Mouse (Mus musculus): ENCODE results near the gene Ddb2. TPM values are rescaled to one million over a fixed set of nuclear protein-coding genes. Genes with fewer than 3 reads are reported as not detected.
"Not testable (repeated sequence)": the region's sequence is repeated elsewhere in the genome, so short reads cannot be mapped to it uniquely, and the experiment has no call there.

The Ddb2 gene
- polyA plus RNA-seq, 1 experiment from 2014 or later = 17.5 TPM

- H3K27me3 ChIP-seq = peaks cover 5% of the 10 kb centered on the region; the same call in 1 of the 2 replicates
- H3K9me3 ChIP-seq = no peaks in the 10 kb centered on the region
- no peak overlapping the region for H3K4me3 ChIP-seq
- H3K4me1 ChIP-seq = peaks cover 24% of the 10 kb centered on the region
- no peak overlapping the region for H3K9ac ChIP-seq
- H3K36me3 ChIP-seq = no peaks in the 10 kb centered on the region
- 55% methylated on average over 4 of the region's 4 CpGs for WGBS
- ATAC-seq (ENCODE audit: insufficient number of reproducible peaks, insufficient read depth, low FRiP score, low TSS enrichment) = no peak
- H3K27ac ChIP-seq = no peak overlapping the region
- no peak overlapping the region for H3K4me2 ChIP-seq (replicated peaks)
Observed at GRCm38 (mm10) chr2:91252512-91252911, 15.7 kb upstream of the Ddb2 start.

GRCm38 (mm10) chr2:91252001-91252400 lies 15.2 kb upstream of the Ddb2 start:
- 67% methylated on average over 4 of the region's 4 CpGs for WGBS
- Histone ChIP-seq H3K4me2 (replicated peaks) (no peak overlapping the region), H3K27me3 (peaks cover 5% of the 10 kb centered on the region; the same call in 1 of the 2 replicates), H3K4me1 (peaks cover 24% of the 10 kb centered on the region), H3K4me3 (no peak overlapping the region), H3K36me3 (no peaks in the 10 kb centered on the region), H3K9me3 (no peaks in the 10 kb centered on the region), H3K9ac (no peak overlapping the region), H3K27ac (no peak overlapping the region)
- no peak for ATAC-seq (ENCODE audit: insufficient number of reproducible peaks, insufficient read depth, low FRiP score, low TSS enrichment)

GRCm38 (mm10) chr2:91248366-91248765 lies 11.6 kb upstream of the Ddb2 start:
- Histone ChIP-seq H3K27ac (no peak overlapping the region), H3K9me3 (no peaks in the 10 kb centered on the region), H3K36me3 (no peaks in the 10 kb centered on the region), H3K9ac (no peak overlapping the region), H3K4me2 (replicated peaks) (no peak overlapping the region), H3K27me3 (no peaks in the 10 kb centered on the region), H3K4me1 (0 out of 2 replicates have a peak, but pooled peaks cover 3% of the 10 kb centered on the region), H3K4me3 (no peak overlapping the region)
- WGBS = 87% methylated on average over 4 of the region's 4 CpGs
- ATAC-seq (ENCODE audit: insufficient number of reproducible peaks, insufficient read depth, low FRiP score, low TSS enrichment) = no peak

GRCm38 (mm10) chr2:91244557-91245228 lies 7.9 kb upstream of the Ddb2 start:
- H3K4me1 ChIP-seq = 0 out of 2 replicates have a peak, but pooled peaks cover 4% of the 10 kb centered on the region
- H3K36me3 ChIP-seq = no peaks in the 10 kb centered on the region
- ATAC-seq (ENCODE audit: insufficient number of reproducible peaks, insufficient read depth, low FRiP score, low TSS enrichment) = no peak
- H3K4me3 ChIP-seq = no peak overlapping the region
- H3K4me2 ChIP-seq (replicated peaks) = no peak overlapping the region
- H3K27ac ChIP-seq = no peak overlapping the region
- H3K27me3 ChIP-seq = no peaks in the 10 kb centered on the region
- H3K9me3 ChIP-seq = no peaks in the 10 kb centered on the region
- WGBS = 79% methylated on average over 5 of the region's 5 CpGs
- H3K9ac ChIP-seq = no peak overlapping the region

- Histone ChIP-seq H3K4me2 (replicated peaks) (no peak overlapping the region), H3K9ac (no peak overlapping the region), H3K9me3 (no peaks in the 10 kb centered on the region), H3K36me3 (no peaks in the 10 kb centered on the region), H3K27ac (no peak overlapping the region; the same call in 1 of the 2 replicates), H3K4me3 (no peak overlapping the region), H3K4me1 (0 out of 2 replicates have a peak, but pooled peaks cover 4% of the 10 kb centered on the region), H3K27me3 (no peaks in the 10 kb centered on the region)
- ATAC-seq (ENCODE audit: insufficient number of reproducible peaks, insufficient read depth, low FRiP score, low TSS enrichment) = no peak
- WGBS = 59% methylated on average over 3 of the region's 3 CpGs
Observed at GRCm38 (mm10) chr2:91243416-91243815, 6.6 kb upstream of the Ddb2 start.

GRCm38 (mm10) chr2:91242547-91242946 lies 5.8 kb upstream of the Ddb2 start:
- H3K4me3 ChIP-seq = no peak overlapping the region
- peaks cover 4% of the 10 kb centered on the region; the same call in 1 of the 2 replicates for H3K4me1 ChIP-seq
- ATAC-seq (ENCODE audit: insufficient number of reproducible peaks, insufficient read depth, low FRiP score, low TSS enrichment) = no peak
- WGBS = 70% methylated on average over 5 of the region's 5 CpGs
- no peaks in the 10 kb centered on the region for H3K27me3 ChIP-seq
- H3K9me3 ChIP-seq = no peaks in the 10 kb centered on the region
- H3K4me2 ChIP-seq (replicated peaks) = no peak overlapping the region
- no peak overlapping the region for H3K27ac ChIP-seq
- H3K36me3 ChIP-seq = no peaks in the 10 kb centered on the region
- H3K9ac ChIP-seq = no peak overlapping the region

- peak; percentile 50 for ATAC-seq (ENCODE audit: insufficient number of reproducible peaks, insufficient read depth, low FRiP score, low TSS enrichment)
- H3K4me3 ChIP-seq = peak overlapping the region; percentile 63
- H3K4me2 ChIP-seq (replicated peaks) = peak overlapping the region; percentile 76
- peak overlapping the region; percentile 60; the same call in 1 of the 2 replicates for H3K9ac ChIP-seq
- H3K9me3 ChIP-seq, H3K36me3 ChIP-seq, H3K27me3 ChIP-seq, H3K4me1 ChIP-seq: not testable (repeated sequence)
- peak overlapping the region; percentile 84 for H3K27ac ChIP-seq
- 20% methylated on average over 4 of the region's 4 CpGs for WGBS
Observed at GRCm38 (mm10) chr2:91237511-91238080, 814 bp upstream of the Ddb2 start.

GRCm38 (mm10) chr2:91229735-91230134 lies 7.0 kb downstream of the Ddb2 start:
- Histone ChIP-seq H3K27ac (no peak overlapping the region), H3K4me3 (no peak overlapping the region), H3K27me3 (no peaks in the 10 kb centered on the region), H3K9me3 (no peaks in the 10 kb centered on the region), H3K9ac (no peak overlapping the region), H3K4me2 (replicated peaks) (no peak overlapping the region), H3K4me1 (no peaks in the 10 kb centered on the region), H3K36me3 (no peaks in the 10 kb centered on the region)
- 62% methylated on average over 2 of the region's 2 CpGs for WGBS
- no peak for ATAC-seq (ENCODE audit: insufficient number of reproducible peaks, insufficient read depth, low FRiP score, low TSS enrichment)

- Histone ChIP-seq H3K4me3 (no peak overlapping the region), H3K4me2 (replicated peaks) (no peak overlapping the region), H3K9me3 (no peaks in the 10 kb centered on the region), H3K27me3 (no peaks in the 10 kb centered on the region), H3K27ac (no peak overlapping the region), H3K36me3 (no peaks in the 10 kb centered on the region), H3K4me1 (no peaks in the 10 kb centered on the region), H3K9ac (no peak overlapping the region)
- WGBS = 80% methylated on average over 2 of the region's 2 CpGs
- no peak for ATAC-seq (ENCODE audit: insufficient number of reproducible peaks, insufficient read depth, low FRiP score, low TSS enrichment)
Observed at GRCm38 (mm10) chr2:91223614-91224013, 13.2 kb downstream of the Ddb2 start.

GRCm38 (mm10) chr2:91220501-91220900 lies 16.3 kb downstream of the Ddb2 start:
- Histone ChIP-seq H3K9ac (no peak overlapping the region), H3K27ac (no peak overlapping the region), H3K4me3 (no peak overlapping the region), H3K4me2 (replicated peaks) (no peak overlapping the region), H3K36me3 (peaks cover 3% of the 10 kb centered on the region; the same call in 1 of the 2 replicates), H3K9me3 (no peaks in the 10 kb centered on the region), H3K27me3 (no peaks in the 10 kb centered on the region), H3K4me1 (no peaks in the 10 kb centered on the region)
- no peak for ATAC-seq (ENCODE audit: insufficient number of reproducible peaks, insufficient read depth, low FRiP score, low TSS enrichment)
- WGBS = 94% methylated on average over 3 of the region's 3 CpGs

GRCm38 (mm10) chr2:91217032-91217431 lies 19.8 kb downstream of the Ddb2 start:
- H3K4me3 ChIP-seq = no peak overlapping the region
- H3K27me3 ChIP-seq = no peaks in the 10 kb centered on the region
- H3K4me2 ChIP-seq (replicated peaks) = no peak overlapping the region
- peaks cover 16% of the 10 kb centered on the region for H3K36me3 ChIP-seq
- WGBS = 67% methylated on average over 4 of the region's 4 CpGs
- H3K4me1 ChIP-seq = no peaks in the 10 kb centered on the region
- H3K9ac ChIP-seq = no peak overlapping the region
- H3K9me3 ChIP-seq = no peaks in the 10 kb centered on the region
- no peak overlapping the region for H3K27ac ChIP-seq
- ATAC-seq (ENCODE audit: insufficient number of reproducible peaks, insufficient read depth, low FRiP score, low TSS enrichment) = no peak

- no peak for ATAC-seq (ENCODE audit: insufficient number of reproducible peaks, insufficient read depth, low FRiP score, low TSS enrichment)
- Histone ChIP-seq H3K27ac (no peak overlapping the region), H3K36me3 (peaks cover 50% of the 10 kb centered on the region), H3K4me1 (no peaks in the 10 kb centered on the region), H3K4me3 (no peak overlapping the region), H3K4me2 (replicated peaks) (no peak overlapping the region), H3K27me3 (no peaks in the 10 kb centered on the region), H3K9ac (no peak overlapping the region), H3K9me3 (no peaks in the 10 kb centered on the region)
Observed at GRCm38 (mm10) chr2:91213311-91213710, 23.5 kb downstream of the Ddb2 start.

Measured in embryonic facial prominence, embryonic 12.5 days (tissue).